Mouse (Mus musculus) liver, postnatal 0 days (tissue): ENCODE results near the gene Hectd2.

Source experiments
- CTCF ChIP-seq: sonication (generic); IDR thresholded peaks from 2 replicates; pipeline ENCODE4 v1.5.1; 2016; ENCODE audit warnings: antibody characterized with exemption, low read depth
- EP300 ChIP-seq: IDR thresholded peaks from 2 replicates; pipeline ENCODE4 v1.6.1; 2016; ENCODE audit warnings: antibody characterized with exemption, low read depth, mild to moderate bottlenecking

- no peak for TF ChIP-seq CTCF
- no peak for TF ChIP-seq EP300
Measured at GRCm38 (mm10) chr19:36664417-36664816, 110.0 kb downstream of the Hectd2 start.
